In the genomic region with DNA sequence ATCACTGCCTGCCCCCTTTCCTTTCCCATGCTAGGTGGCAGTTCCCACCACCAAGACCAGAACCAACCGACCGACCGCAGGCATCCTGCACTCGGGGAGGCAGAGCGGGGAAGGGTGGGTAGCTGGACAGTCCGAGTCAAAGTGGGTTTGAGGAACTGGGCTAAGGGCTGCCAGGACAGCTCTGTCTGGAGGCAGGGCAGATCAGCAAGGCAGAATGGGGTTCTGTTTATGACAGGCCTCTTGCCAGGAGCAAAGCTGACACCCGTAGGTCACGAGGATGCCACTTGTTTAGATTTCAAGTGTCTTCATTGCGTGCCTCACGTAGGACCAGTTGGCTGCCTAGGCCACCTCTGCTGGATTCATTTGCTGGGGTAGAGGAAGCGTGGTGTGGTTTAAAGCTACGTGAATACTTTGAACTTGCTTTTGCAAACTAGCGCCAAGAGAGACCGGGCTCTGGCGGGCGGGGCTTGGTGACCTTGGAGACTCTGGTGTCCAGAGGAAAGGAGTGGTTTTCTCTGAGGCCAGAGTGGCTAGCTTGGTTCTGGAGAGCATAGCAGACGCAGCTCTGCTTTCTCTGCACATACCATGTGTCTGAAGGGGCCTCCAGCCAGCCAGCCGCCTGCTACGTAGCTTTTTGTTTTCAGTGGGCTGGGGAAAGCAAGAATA, we compare ENCODE assay signal across 8 mouse cellular contexts. TPM values are rescaled to one million over a fixed set of nuclear protein-coding genes. Genes with fewer than 3 reads are reported as not detected.
DNase-seq lines count a peak whose midpoint lies in the region; ATAC-seq and TF ChIP-seq lines count a peak whose summit lies in the region.

No protein-coding gene starts in this region.

- H3K4me3 ChIP-seq in lung, embryonic 14.5 days (ENCODE audit: low read depth, low read length): no peak overlapping the region
- H3K4me3 ChIP-seq in stomach, embryonic 14.5 days (ENCODE audit: low read depth, low read length): no peak overlapping the region

- WGBS in lung, embryonic 14.5 days: 19% methylated on average over 19 of the region's 19 CpGs
- 34% methylated on average over 19 of the region's 19 CpGs for WGBS in stomach, embryonic 14.5 days

- peak overlapping the region; percentile 29; the same call in 1 of the 2 replicates for H3K9ac ChIP-seq in lung, embryonic 14.5 days
- H3K9ac ChIP-seq in stomach, embryonic 14.5 days (replicated peaks; ENCODE audit: low read depth, low read length): 0 out of 2 replicates have a peak overlapping the region, but pooled peaks have one; percentile 3

- H3K36me3 ChIP-seq in lung, embryonic 14.5 days (ENCODE audit: insufficient read depth): peaks cover 40% of the 10 kb centered on the region
- H3K36me3 ChIP-seq in stomach, embryonic 14.5 days (ENCODE audit: control insufficient read depth, insufficient read depth, low read length): peaks cover 16% of the 10 kb centered on the region

- no peaks in the 10 kb centered on the region for H3K9me3 ChIP-seq in lung, embryonic 14.5 days (ENCODE audit: low read depth, low read length)
- H3K9me3 ChIP-seq in stomach, embryonic 14.5 days (ENCODE audit: control insufficient read depth, low read depth, low read length): no peaks in the 10 kb centered on the region

- TF ChIP-seq CTCF in lung, embryonic 14.5 days (IDR thresholded peaks at IDR 0.05; ENCODE audit: low read depth): no peak

- peak; percentile 46 for DNase-seq in R1 (ENCODE audit: low read depth, low spot score)
- DNase-seq in embryo, embryonic 10.5 days (ENCODE audit: low spot score): peak; percentile 63
- peak; percentile 84 for DNase-seq in heart, adult 8-10 months (ENCODE audit: low spot score)
- peak; percentile 87 for DNase-seq in kidney, adult 18-20 months
- peak; percentile 83 for DNase-seq in lung, embryonic 14.5 days
- DNase-seq in right cerebral cortex, adult 18-20 months: no peak

- H3K27me3 ChIP-seq in lung, embryonic 14.5 days (ENCODE audit: insufficient read depth, low read length): no peaks in the 10 kb centered on the region
- H3K27me3 ChIP-seq in stomach, embryonic 14.5 days (ENCODE audit: control insufficient read depth, insufficient read depth, low read length): no peaks in the 10 kb centered on the region

- peak; percentile 64 for ATAC-seq in lung, embryonic 14.5 days (ENCODE audit: insufficient read depth)
- ATAC-seq in stomach, embryonic 14.5 days (ENCODE audit: insufficient number of reproducible peaks, insufficient read depth, low FRiP score, low read depth): peak; percentile 20; the same call in 1 of the 2 replicates
- ATAC-seq in erythroblast, adult 5-6 weeks (replicated peaks; ENCODE audit: low FRiP score, poor library complexity, severe bottlenecking): no peak

- H3K27ac ChIP-seq in lung, embryonic 14.5 days (ENCODE audit: low read depth): peak overlapping the region; percentile 90
- peak overlapping the region; percentile 93 for H3K27ac ChIP-seq in stomach, embryonic 14.5 days (ENCODE audit: low read length)

- peak overlapping the region; percentile 46 for H3K4me2 ChIP-seq in lung, embryonic 14.5 days
- H3K4me2 ChIP-seq in stomach, embryonic 14.5 days (replicated peaks; ENCODE audit: low read depth, low read length): peak overlapping the region; percentile 27

- peaks cover 44% of the 10 kb centered on the region for H3K4me1 ChIP-seq in lung, embryonic 14.5 days (ENCODE audit: insufficient read depth)
- peaks cover 48% of the 10 kb centered on the region for H3K4me1 ChIP-seq in stomach, embryonic 14.5 days (ENCODE audit: control insufficient read depth, insufficient read depth, low read length)

RNA-seq across cellular contexts. Expression of a gene that starts 31.4 kb away (rescaled TPM):
- total RNA-seq in heart, adult 8-10 months (2022): not detected
- not detected in 2 replicates for polyA plus RNA-seq in lung, embryonic 14.5 days (2014; fragmentation: Nextera tagmentation; extraction: Ambion mirVana)
- not detected in 2 replicates for polyA plus RNA-seq in stomach, embryonic 14.5 days (2014; fragmentation: Nextera tagmentation; extraction: Ambion mirVana)
- not detected in 2 replicates for total RNA-seq in erythroblast, adult 5-6 weeks (2015; ENCODE audit: low replicate concordance)
- not detected in 2 replicates for total RNA-seq in erythroblast, adult 5-6 weeks (2017; ENCODE audit: low replicate concordance)

RNA-seq across cellular contexts. Expression of a gene that starts 42.7 kb away (rescaled TPM):
- 10 to 100 TPM; 46.6 to 60.7 (median 56.0) TPM for total RNA-seq in heart, adult 8-10 months (2022)
- polyA plus RNA-seq in lung, embryonic 14.5 days (2014; fragmentation: Nextera tagmentation; extraction: Ambion mirVana): 40.8 and 43.1 TPM in 2 replicates
- polyA plus RNA-seq in stomach, embryonic 14.5 days (2014; fragmentation: Nextera tagmentation; extraction: Ambion mirVana): 35.7 and 37.0 TPM in 2 replicates
- 5.2 and 7.9 TPM in 2 replicates for total RNA-seq in erythroblast, adult 5-6 weeks (2015; ENCODE audit: low replicate concordance)
- total RNA-seq in erythroblast, adult 5-6 weeks (2017; ENCODE audit: low replicate concordance): 8.2 and 9.8 TPM in 2 replicates

RNA-seq across cellular contexts. Expression of a gene that starts 48.2 kb away (rescaled TPM):
- total RNA-seq in heart, adult 8-10 months (2022): 10 to 100 TPM in 1 of 4 experiments, 1 to 10 TPM in 3; 7.7 to 11.1 (median 8.6) TPM
- 15.5 and 17.3 TPM in 2 replicates for polyA plus RNA-seq in lung, embryonic 14.5 days (2014; fragmentation: Nextera tagmentation; extraction: Ambion mirVana)
- polyA plus RNA-seq in stomach, embryonic 14.5 days (2014; fragmentation: Nextera tagmentation; extraction: Ambion mirVana): 18.1 and 19.7 TPM in 2 replicates
- total RNA-seq in erythroblast, adult 5-6 weeks (2015; ENCODE audit: low replicate concordance): 0.63 TPM in 1 of 2 replicates, not detected in the other
- 0.28 and 0.85 TPM in 2 replicates for total RNA-seq in erythroblast, adult 5-6 weeks (2017; ENCODE audit: low replicate concordance)

Comparison
In these comparisons a context has a peak if more than half of its experiments do, and no peak if none do; other contexts are left out.
1. RNA of a gene that starts 42.7 kb away (total RNA-seq): 46.6 to 60.7 TPM in heart, adult 8-10 months; 5.2 to 9.8 TPM in erythroblast, adult 5-6 weeks; every median in the first group is over 4 times any median in the second.
2. RNA of a gene that starts 48.2 kb away (total RNA-seq): 7.7 to 11.1 TPM in heart, adult 8-10 months; 0.28 to 0.85 TPM in erythroblast, adult 5-6 weeks; every median in the first group is over 4 times any median in the second.